Mouse (Mus musculus) retina, postnatal 1 day (tissue): ENCODE data around the gene Gtf2h4.

Experiments used
- DNase-seq: peaks from one replicate; pipeline ENCODE4 v3.0.0-alpha.2; 2012

Gene Gtf2h4

GRCm38 (mm10) chr17:35635699-35636111 is 37.8 kb downstream of the Gtf2h4 start:
- peak; percentile 84 for DNase-seq

GRCm38 (mm10) chr17:35635202-35635601 is 38.3 kb downstream of the Gtf2h4 start:
- DNase-seq = peak; percentile 32

GRCm38 (mm10) chr17:35633992-35634391 is 39.5 kb downstream of the Gtf2h4 start:
- DNase-seq = peak; percentile 51

- no peak for DNase-seq
These were observed 47.0 kb downstream of the Gtf2h4 start, which contains the start of gene Gm9573 for GRCm38 (mm10) chr17:35626537-35626936. Gene Gm9573, minus strand, starts transcription at chr17:35626637.
